Mouse (Mus musculus): ENCODE measurements around the gene Gpx1. TPM values are rescaled to one million over a fixed set of nuclear protein-coding genes. Genes with fewer than 3 reads are reported as not detected.

The Gpx1 gene
- polyA plus RNA-seq, 1 experiment from 2014 or later: 1,031 TPM

- H3K9me3 ChIP-seq: no peaks in the 10 kb centered on the region
- WGBS: 75% methylated on average over 7 of the region's 7 CpGs
- no peak overlapping the region for H3K4me3 ChIP-seq
- no peaks in the 10 kb centered on the region for H3K4me1 ChIP-seq
- H3K27me3 ChIP-seq (ENCODE audit: insufficient read depth, poor library complexity, severe bottlenecking): no peaks in the 10 kb centered on the region
- no peak for DNase-seq (ENCODE audit: low spot score)
- H3K36me3 ChIP-seq: peaks cover 95% of the 10 kb centered on the region
- H3K27ac ChIP-seq: no peak overlapping the region
These were observed 46.3 kb downstream of the Gpx1 start for GRCm38 (mm10) chr9:108385006-108385405.

GRCm38 (mm10) chr9:108386816-108387215 lies 48.1 kb downstream of the Gpx1 start:
- peaks cover 90% of the 10 kb centered on the region for H3K36me3 ChIP-seq
- WGBS: 92% methylated on average over 4 of the region's 4 CpGs
- DNase-seq (ENCODE audit: low spot score): no peak

GRCm38 (mm10) chr9:108388601-108389000 lies 49.9 kb downstream of the Gpx1 start:
- Histone ChIP-seq H3K9me3 (no peaks in the 10 kb centered on the region), H3K27me3 (ENCODE audit: insufficient read depth, poor library complexity, severe bottlenecking) (no peaks in the 10 kb centered on the region), H3K27ac (no peak overlapping the region), H3K4me3 (no peak overlapping the region), H3K36me3 (peaks cover 90% of the 10 kb centered on the region), H3K4me1 (no peaks in the 10 kb centered on the region)
- DNase-seq (ENCODE audit: low spot score): no peak
- WGBS: 89% methylated on average over 10 of the region's 10 CpGs

More at GRCm38 (mm10) chr9:108386816-108387215, 48.1 kb downstream of the Gpx1 start:
- Histone ChIP-seq H3K9me3 (no peaks in the 10 kb centered on the region), H3K4me1 (no peaks in the 10 kb centered on the region), H3K4me3 (no peak overlapping the region), H3K27me3 (ENCODE audit: insufficient read depth, poor library complexity, severe bottlenecking) (no peaks in the 10 kb centered on the region), H3K27ac (no peak overlapping the region)

GRCm38 (mm10) chr9:108389220-108389619 lies 50.5 kb downstream of the Gpx1 start:
- H3K9me3 ChIP-seq: no peaks in the 10 kb centered on the region
- DNase-seq (ENCODE audit: low spot score): no peak
- H3K4me3 ChIP-seq: no peak overlapping the region
- no peaks in the 10 kb centered on the region for H3K27me3 ChIP-seq (ENCODE audit: insufficient read depth, poor library complexity, severe bottlenecking)
- 87% methylated on average over 6 of the region's 6 CpGs for WGBS
- H3K36me3 ChIP-seq: peaks cover 89% of the 10 kb centered on the region
- H3K4me1 ChIP-seq: no peaks in the 10 kb centered on the region
- H3K27ac ChIP-seq: no peak overlapping the region

Other genes with a start within 250 kb of the Gpx1 start
- gene Apeh, start 244.3 kb upstream of the Gpx1 start, polyA plus RNA-seq (2016; fragmentation: Nextera tagmentation; extraction: Ambion mirVana): 80.7 and 84.4 TPM in 2 replicates
- gene Bsn, start 148.5 kb upstream of the Gpx1 start, polyA plus RNA-seq (2016; fragmentation: Nextera tagmentation; extraction: Ambion mirVana): 1.3 and 1.4 TPM in 2 replicates
- gene Dag1, start 74.9 kb upstream of the Gpx1 start, polyA plus RNA-seq (2016; fragmentation: Nextera tagmentation; extraction: Ambion mirVana): 128 and 197 TPM in 2 replicates
- 21.4 and 24.2 TPM in 2 replicates for gene Nicn1, start 48.5 kb upstream of the Gpx1 start, polyA plus RNA-seq (2016; fragmentation: Nextera tagmentation; extraction: Ambion mirVana)
- gene Amt, start 42.0 kb upstream of the Gpx1 start, polyA plus RNA-seq (2016; fragmentation: Nextera tagmentation; extraction: Ambion mirVana): 15.3 and 16.1 TPM in 2 replicates
- 277 and 285 TPM in 2 replicates for gene Rhoa, start 32.8 kb upstream of the Gpx1 start, polyA plus RNA-seq (2016; fragmentation: Nextera tagmentation; extraction: Ambion mirVana)
- 28.2 and 30.3 TPM in 2 replicates for gene Tcta, start 32.7 kb upstream of the Gpx1 start, polyA plus RNA-seq (2016; fragmentation: Nextera tagmentation; extraction: Ambion mirVana)
- gene Usp4, start 8.9 kb downstream of the Gpx1 start, polyA plus RNA-seq (2016; fragmentation: Nextera tagmentation; extraction: Ambion mirVana): 114 and 122 TPM in 2 replicates
- 0.34 TPM in 2 replicates for gene 1700102P08Rik, start 53.9 kb downstream of the Gpx1 start, polyA plus RNA-seq (2016; fragmentation: Nextera tagmentation; extraction: Ambion mirVana)
- gene Ccdc36, start 89.6 kb downstream of the Gpx1 start, polyA plus RNA-seq (2016; fragmentation: Nextera tagmentation; extraction: Ambion mirVana): 1.1 and 1.5 TPM in 2 replicates
- gene BC048562, start 97.6 kb downstream of the Gpx1 start, polyA plus RNA-seq (2016; fragmentation: Nextera tagmentation; extraction: Ambion mirVana): not detected in 2 replicates
- gene Ccdc71, start 121.6 kb downstream of the Gpx1 start, polyA plus RNA-seq (2016; fragmentation: Nextera tagmentation; extraction: Ambion mirVana): 46.6 and 61.1 TPM in 2 replicates
- 86.8 and 106 TPM in 2 replicates for gene Klhdc8b, start 122.7 kb downstream of the Gpx1 start, polyA plus RNA-seq (2016; fragmentation: Nextera tagmentation; extraction: Ambion mirVana)
- 46.3 and 57.4 TPM in 2 replicates for gene Lamb2, start 140.8 kb downstream of the Gpx1 start, polyA plus RNA-seq (2016; fragmentation: Nextera tagmentation; extraction: Ambion mirVana)
- 78.6 and 84.1 TPM in 2 replicates for gene Usp19, start 151.7 kb downstream of the Gpx1 start, polyA plus RNA-seq (2016; fragmentation: Nextera tagmentation; extraction: Ambion mirVana)
- gene Qars, start 168.8 kb downstream of the Gpx1 start, polyA plus RNA-seq (2016; fragmentation: Nextera tagmentation; extraction: Ambion mirVana): 83.2 and 95.8 TPM in 2 replicates
- 117 and 129 TPM in 2 replicates for gene Qrich1, start 177.9 kb downstream of the Gpx1 start, polyA plus RNA-seq (2016; fragmentation: Nextera tagmentation; extraction: Ambion mirVana)
- 155 and 194 TPM in 2 replicates for gene Impdh2, start 221.4 kb downstream of the Gpx1 start, polyA plus RNA-seq (2016; fragmentation: Nextera tagmentation; extraction: Ambion mirVana)
- 50.5 and 58.6 TPM in 2 replicates for gene Ndufaf3, start 228.5 kb downstream of the Gpx1 start, polyA plus RNA-seq (2016; fragmentation: Nextera tagmentation; extraction: Ambion mirVana)
- gene Dalrd3, start 231.0 kb downstream of the Gpx1 start, polyA plus RNA-seq (2016; fragmentation: Nextera tagmentation; extraction: Ambion mirVana): 106 and 122 TPM in 2 replicates
- 99.6 and 105 TPM in 2 replicates for gene Wdr6, start 239.8 kb downstream of the Gpx1 start, polyA plus RNA-seq (2016; fragmentation: Nextera tagmentation; extraction: Ambion mirVana)